8 mouse cellular contexts compared by ENCODE assay signal in genomic region chr1:133177480-133178172, GRCm38 (mm10). TPM values are rescaled to one million over a fixed set of nuclear protein-coding genes. Genes with fewer than 3 reads are reported as not detected.
DNase-seq lines count a peak whose midpoint lies in the region; ATAC-seq and TF ChIP-seq lines count a peak whose summit lies in the region.

No protein-coding gene starts in this region.

- peak; percentile 98 for TF ChIP-seq CTCF in lung, embryonic 14.5 days (IDR thresholded peaks at IDR 0.05; ENCODE audit: low read depth)

- H3K9ac ChIP-seq in forebrain, embryonic 15.5 days (replicated peaks) = no peak overlapping the region
- H3K9ac ChIP-seq in intestine, embryonic 15.5 days = no peak overlapping the region
- no peak overlapping the region for H3K9ac ChIP-seq in lung, embryonic 14.5 days

- H3K36me3 ChIP-seq in forebrain, embryonic 10.5 days (replicated peaks) = no peaks in the 10 kb centered on the region
- H3K36me3 ChIP-seq in forebrain, embryonic 15.5 days = no peaks in the 10 kb centered on the region
- no peaks in the 10 kb centered on the region for H3K36me3 ChIP-seq in embryonic facial prominence, embryonic 10.5 days (replicated peaks)
- H3K36me3 ChIP-seq in intestine, embryonic 15.5 days = no peaks in the 10 kb centered on the region
- H3K36me3 ChIP-seq in lung, embryonic 14.5 days (ENCODE audit: insufficient read depth) = no peaks in the 10 kb centered on the region

- H3K4me1 ChIP-seq in forebrain, embryonic 10.5 days = peaks cover 34% of the 10 kb centered on the region
- H3K4me1 ChIP-seq in forebrain, embryonic 15.5 days = peaks cover 30% of the 10 kb centered on the region
- H3K4me1 ChIP-seq in embryonic facial prominence, embryonic 10.5 days = peaks cover 22% of the 10 kb centered on the region
- H3K4me1 ChIP-seq in intestine, embryonic 15.5 days (replicated peaks) = peaks cover 22% of the 10 kb centered on the region
- no peaks in the 10 kb centered on the region; the same call in 1 of the 2 replicates for H3K4me1 ChIP-seq in lung, embryonic 14.5 days (ENCODE audit: insufficient read depth)

- peaks cover 52% of the 10 kb centered on the region for H3K27me3 ChIP-seq in forebrain, embryonic 10.5 days (ENCODE audit: poor library complexity, severe bottlenecking)
- H3K27me3 ChIP-seq in forebrain, embryonic 15.5 days = no peaks in the 10 kb centered on the region
- H3K27me3 ChIP-seq in embryonic facial prominence, embryonic 10.5 days (replicated peaks; ENCODE audit: low read depth, poor library complexity, severe bottlenecking) = peaks cover 48% of the 10 kb centered on the region
- peaks cover 5% of the 10 kb centered on the region for H3K27me3 ChIP-seq in intestine, embryonic 15.5 days (replicated peaks)
- H3K27me3 ChIP-seq in lung, embryonic 14.5 days (ENCODE audit: insufficient read depth, low read length) = peaks cover 14% of the 10 kb centered on the region

- peak overlapping the region; percentile 67; the same call in 1 of the 2 replicates for H3K27ac ChIP-seq in forebrain, embryonic 10.5 days
- no peak overlapping the region for H3K27ac ChIP-seq in forebrain, embryonic 15.5 days (replicated peaks)
- H3K27ac ChIP-seq in embryonic facial prominence, embryonic 10.5 days (replicated peaks) = peak overlapping the region; percentile 24; the same call in 1 of the 2 replicates
- no peak overlapping the region for H3K27ac ChIP-seq in intestine, embryonic 15.5 days
- H3K27ac ChIP-seq in lung, embryonic 14.5 days (ENCODE audit: low read depth) = no peak overlapping the region

- ATAC-seq in forebrain, embryonic 15.5 days (replicated peaks) = no peak
- peak; percentile 16; the same call in 1 of the 2 replicates for ATAC-seq in intestine, embryonic 15.5 days
- ATAC-seq in lung, embryonic 14.5 days (ENCODE audit: insufficient read depth) = peak; percentile 8; the same call in 1 of the 2 replicates

- no peaks in the 10 kb centered on the region for H3K9me3 ChIP-seq in forebrain, embryonic 10.5 days
- H3K9me3 ChIP-seq in forebrain, embryonic 15.5 days = no peaks in the 10 kb centered on the region
- no peaks in the 10 kb centered on the region for H3K9me3 ChIP-seq in embryonic facial prominence, embryonic 10.5 days
- H3K9me3 ChIP-seq in intestine, embryonic 15.5 days = no peaks in the 10 kb centered on the region
- H3K9me3 ChIP-seq in lung, embryonic 14.5 days (ENCODE audit: low read depth, low read length) = no peaks in the 10 kb centered on the region

- 55% methylated on average over 8 of the region's 8 CpGs for WGBS in forebrain, embryonic 10.5 days
- WGBS in forebrain, embryonic 15.5 days = 56% methylated on average over 8 of the region's 8 CpGs
- 57% methylated on average over 8 of the region's 8 CpGs for WGBS in embryonic facial prominence, embryonic 10.5 days
- 40% methylated on average over 8 of the region's 8 CpGs for WGBS in intestine, embryonic 15.5 days
- WGBS in lung, embryonic 14.5 days = 47% methylated on average over 8 of the region's 8 CpGs

- H3K4me2 ChIP-seq in forebrain, embryonic 15.5 days (replicated peaks) = no peak overlapping the region
- no peak overlapping the region for H3K4me2 ChIP-seq in intestine, embryonic 15.5 days (replicated peaks)
- no peak overlapping the region for H3K4me2 ChIP-seq in lung, embryonic 14.5 days

- no peak overlapping the region for H3K4me3 ChIP-seq in forebrain, embryonic 10.5 days
- H3K4me3 ChIP-seq in forebrain, embryonic 15.5 days = no peak overlapping the region
- H3K4me3 ChIP-seq in embryonic facial prominence, embryonic 10.5 days = no peak overlapping the region
- no peak overlapping the region for H3K4me3 ChIP-seq in intestine, embryonic 15.5 days (replicated peaks)
- no peak overlapping the region for H3K4me3 ChIP-seq in lung, embryonic 14.5 days (ENCODE audit: low read depth, low read length)

- DNase-seq in forebrain, embryonic 10.5 days (ENCODE audit: extremely low spot score, low spot score) = peak; percentile 72
- DNase-seq in urinary bladder, postnatal 4 days (ENCODE audit: low spot score in 2 of 2) = peak; percentile 50 to 71
- no peak for DNase-seq in urinary bladder, adult 2 months (ENCODE audit: low spot score)
- peak; percentile 68 for DNase-seq in embryonic facial prominence, embryonic 10.5 days (ENCODE audit: low spot score)
- DNase-seq in lung, embryonic 14.5 days = peak; percentile 90
- DNase-seq in skeletal muscle tissue, adult 2 months (ENCODE audit: low read depth, low spot score) = peak; percentile 68

RNA-seq across cellular contexts. Expression of gene Plekha6, which starts 13.6 kb away (rescaled TPM):
- 9.0 and 9.9 TPM in 2 replicates for polyA plus RNA-seq in forebrain, embryonic 10.5 days (2016; fragmentation: Nextera tagmentation; extraction: Ambion mirVana)
- polyA plus RNA-seq in forebrain, embryonic 15.5 days (2015; fragmentation: Nextera tagmentation; extraction: Ambion mirVana) = 10.6 and 12.8 TPM in 2 replicates
- polyA plus RNA-seq in urinary bladder, adult 2 months (2012; rRNA removed) = 81.1 and 94.9 TPM in 2 replicates
- polyA plus RNA-seq in embryonic facial prominence, embryonic 10.5 days (2016; fragmentation: Nextera tagmentation; extraction: Ambion mirVana) = 3.4 and 3.7 TPM in 2 replicates
- polyA plus RNA-seq in intestine, embryonic 15.5 days (2015; fragmentation: Nextera tagmentation; extraction: Ambion mirVana) = 13.7 and 15.3 TPM in 2 replicates
- polyA plus RNA-seq in lung, embryonic 14.5 days (2014; fragmentation: Nextera tagmentation; extraction: Ambion mirVana) = 6.7 and 10.2 TPM in 2 replicates

RNA-seq across cellular contexts. Expression of gene Ppp1r15b, which starts 46.7 kb away (rescaled TPM):
- polyA plus RNA-seq in forebrain, embryonic 10.5 days (2016; fragmentation: Nextera tagmentation; extraction: Ambion mirVana) = 59.1 and 59.3 TPM in 2 replicates
- 31.8 and 32.0 TPM in 2 replicates for polyA plus RNA-seq in forebrain, embryonic 15.5 days (2015; fragmentation: Nextera tagmentation; extraction: Ambion mirVana)
- polyA plus RNA-seq in urinary bladder, adult 2 months (2012; rRNA removed) = 30.5 and 30.9 TPM in 2 replicates
- polyA plus RNA-seq in embryonic facial prominence, embryonic 10.5 days (2016; fragmentation: Nextera tagmentation; extraction: Ambion mirVana) = 49.4 and 57.3 TPM in 2 replicates
- 46.7 and 46.9 TPM in 2 replicates for polyA plus RNA-seq in intestine, embryonic 15.5 days (2015; fragmentation: Nextera tagmentation; extraction: Ambion mirVana)
- 51.4 and 54.3 TPM in 2 replicates for polyA plus RNA-seq in lung, embryonic 14.5 days (2014; fragmentation: Nextera tagmentation; extraction: Ambion mirVana)

Comparison
In these comparisons a context has a peak if more than half of its experiments do, and no peak if none do; other contexts are left out.
1. H3K27ac ChIP-seq: peak in forebrain, embryonic 10.5 days (single experiment) and embryonic facial prominence, embryonic 10.5 days (single experiment); none in forebrain, embryonic 15.5 days (single experiment), intestine, embryonic 15.5 days (single experiment) and lung, embryonic 14.5 days (single experiment).